Mouse (Mus musculus) brown adipose tissue, adult 24 weeks (tissue): ENCODE data around the gene Cxcl12. TPM values are rescaled to one million over a fixed set of nuclear protein-coding genes. Genes with fewer than 3 reads are reported as not detected.

Experiments used
- H3K27ac ChIP-seq: fragments of 200-500 bp; replicated peaks from 2 replicates; pipeline ENCODE4 v1.5.1; 2012; ENCODE audit warnings: low read depth, mild to moderate bottlenecking, low read length
- H3K4me1 ChIP-seq: fragments of 200-500 bp; 2 replicates; pipeline ENCODE4 v1.6.1; 2012; ENCODE audit warnings: low read length, mixed read lengths; ENCODE audit not compliant: control insufficient read depth, insufficient read depth, insufficient read length
- H3K4me3 ChIP-seq: fragments of 200-500 bp; 2 replicates; pipeline ENCODE4 v1.5.1; 2012; ENCODE audit warnings: low read depth, mild to moderate bottlenecking, low read length, moderate library complexity; ENCODE audit not compliant: insufficient read depth
- polyA plus RNA-seq: library from polyadenylated mRNA; stranded (reverse); fragments of >200 nt; gene quantifications from 2 replicates; pipeline ENCODE4 v1.2.4, GENCODE M21; 2012; ENCODE audit not compliant: missing spikeins, insufficient read depth, insufficient read length

The Cxcl12 gene
- polyA plus RNA-seq, 1 experiment, result 46.0 TPM

GRCm38 (mm10) chr6:117198871-117199270 is 30.5 kb downstream of the Cxcl12 start:
- H3K27ac ChIP-seq, result no peak overlapping the region
- no peak overlapping the region for H3K4me3 ChIP-seq
- H3K4me1 ChIP-seq, result peaks cover 2% of the 10 kb centered on the region; the same call in 1 of the 2 replicates

GRCm38 (mm10) chr6:117199718-117200117 is 31.4 kb downstream of the Cxcl12 start:
- no peak overlapping the region for H3K4me3 ChIP-seq
- H3K27ac ChIP-seq, result no peak overlapping the region
- H3K4me1 ChIP-seq, result peaks cover 2% of the 10 kb centered on the region; the same call in 1 of the 2 replicates

GRCm38 (mm10) chr6:117200916-117201315 is 32.6 kb downstream of the Cxcl12 start:
- H3K4me3 ChIP-seq, result no peak overlapping the region
- H3K4me1 ChIP-seq, result peaks cover 2% of the 10 kb centered on the region; the same call in 1 of the 2 replicates
- no peak overlapping the region for H3K27ac ChIP-seq

GRCm38 (mm10) chr6:117201396-117201795 is 33.1 kb downstream of the Cxcl12 start:
- Histone ChIP-seq H3K27ac (no peak overlapping the region), H3K4me3 (no peak overlapping the region), H3K4me1 (peaks cover 2% of the 10 kb centered on the region; the same call in 1 of the 2 replicates)

GRCm38 (mm10) chr6:117201859-117202258 is 33.5 kb downstream of the Cxcl12 start:
- Histone ChIP-seq H3K27ac (no peak overlapping the region), H3K4me3 (no peak overlapping the region), H3K4me1 (peaks cover 2% of the 10 kb centered on the region; the same call in 1 of the 2 replicates)

- no peak overlapping the region for H3K27ac ChIP-seq
- H3K4me3 ChIP-seq, result no peak overlapping the region
- H3K4me1 ChIP-seq, result peaks cover 2% of the 10 kb centered on the region; the same call in 1 of the 2 replicates
Observed at GRCm38 (mm10) chr6:117202856-117203400, 34.6 kb downstream of the Cxcl12 start.

- H3K4me3 ChIP-seq, result no peak overlapping the region
- H3K4me1 ChIP-seq, result peaks cover 2% of the 10 kb centered on the region; the same call in 1 of the 2 replicates
- no peak overlapping the region for H3K27ac ChIP-seq
Observed at GRCm38 (mm10) chr6:117204112-117204511, 35.8 kb downstream of the Cxcl12 start.

- no peak overlapping the region for H3K4me3 ChIP-seq
- H3K4me1 ChIP-seq, result no peaks in the 10 kb centered on the region
- no peak overlapping the region for H3K27ac ChIP-seq
Observed at GRCm38 (mm10) chr6:117206834-117207233, 38.5 kb downstream of the Cxcl12 start.

- Histone ChIP-seq H3K4me1 (no peaks in the 10 kb centered on the region), H3K27ac (no peak overlapping the region), H3K4me3 (no peak overlapping the region)
Observed at GRCm38 (mm10) chr6:117207289-117207688, 39.0 kb downstream of the Cxcl12 start.

GRCm38 (mm10) chr6:117210086-117210485 is 41.8 kb downstream of the Cxcl12 start:
- H3K27ac ChIP-seq, result no peak overlapping the region
- H3K4me1 ChIP-seq, result no peaks in the 10 kb centered on the region
- no peak overlapping the region for H3K4me3 ChIP-seq

GRCm38 (mm10) chr6:117210536-117210935 is 42.2 kb downstream of the Cxcl12 start:
- no peak overlapping the region for H3K27ac ChIP-seq
- H3K4me3 ChIP-seq, result no peak overlapping the region
- no peaks in the 10 kb centered on the region for H3K4me1 ChIP-seq

- H3K4me1 ChIP-seq, result no peaks in the 10 kb centered on the region
- H3K27ac ChIP-seq, result no peak overlapping the region
- no peak overlapping the region for H3K4me3 ChIP-seq
Observed at GRCm38 (mm10) chr6:117214506-117214905, 46.2 kb downstream of the Cxcl12 start.

- no peaks in the 10 kb centered on the region for H3K4me1 ChIP-seq
- H3K4me3 ChIP-seq, result no peak overlapping the region
- no peak overlapping the region for H3K27ac ChIP-seq
Observed at GRCm38 (mm10) chr6:117218442-117219299, 50.3 kb downstream of the Cxcl12 start.

- Histone ChIP-seq H3K27ac (no peak overlapping the region), H3K4me1 (no peaks in the 10 kb centered on the region), H3K4me3 (no peak overlapping the region)
Observed at GRCm38 (mm10) chr6:117219300-117219680, 51.0 kb downstream of the Cxcl12 start.

- H3K4me3 ChIP-seq, result no peak overlapping the region
- no peaks in the 10 kb centered on the region for H3K4me1 ChIP-seq
- no peak overlapping the region for H3K27ac ChIP-seq
Observed at GRCm38 (mm10) chr6:117219911-117220481, 51.7 kb downstream of the Cxcl12 start.
